Mouse (Mus musculus): Measurements from ENCODE around the gene Kpna6.

GRCm38 (mm10) chr4:129609139-129609631 is 63.4 kb downstream of the Kpna6 start:
- TF ChIP-seq GATA1 (IDR thresholded peaks at IDR 0.05; ENCODE audit: borderline replicate concordance, low read length) (no peak), FLI1 (IDR thresholded peaks at IDR 0.05; ENCODE audit: low read length) (no peak)

Data from megakaryocyte, embryonic 14.5 days (primary cell).